Mouse (Mus musculus) lung, postnatal 0 days (tissue): ENCODE results near the gene Dram1. TPM values are rescaled to one million over a fixed set of nuclear protein-coding genes. Genes with fewer than 3 reads are reported as not detected.
A peak's percentile ranks its signal among the peaks of the same experiment; 100 is the strongest.

ENCODE experiments used
- ATAC-seq: fragments of 200-750 bp; cut with Nextera tagmentation; 2 replicates; pipeline ENCODE4 v1.8.0; 2017; ENCODE audit warnings: moderate library complexity
- DNase-seq: peaks from one replicate; pipeline ENCODE4 v3.0.0-alpha.2; 2016; ENCODE audit warnings: low spot score
- H3K27ac ChIP-seq: fragments of 300-500 bp; sonication (generic); 2 replicates; pipeline ENCODE4 v1.5.1; 2014; ENCODE audit warnings: antibody characterized with exemption, mild to moderate bottlenecking, low read length, mixed read lengths
- H3K27me3 ChIP-seq: fragments of 300-500 bp; sonication (generic); replicated peaks from 2 replicates; pipeline ENCODE4 v1.6.1; 2014; ENCODE audit warnings: low read length, mixed read lengths; ENCODE audit not compliant: insufficient read depth
- H3K36me3 ChIP-seq: fragments of 300-500 bp; sonication (generic); 2 replicates; pipeline ENCODE4 v1.6.1; 2014; ENCODE audit warnings: low read length, mixed read lengths; ENCODE audit not compliant: insufficient read depth
- H3K4me1 ChIP-seq: fragments of 300-500 bp; sonication (generic); 2 replicates; pipeline ENCODE4 v1.6.1; 2014; ENCODE audit warnings: antibody characterized with exemption, low read depth, low read length, mixed read lengths; ENCODE audit not compliant: insufficient read depth
- H3K4me2 ChIP-seq: fragments of 300-500 bp; sonication (generic); replicated peaks from 2 replicates; pipeline ENCODE4 v1.6.1; 2014; ENCODE audit warnings: low read depth, mild to moderate bottlenecking, low read length, moderate library complexity, mixed read lengths
- H3K4me3 ChIP-seq: fragments of 300-500 bp; sonication (generic); 2 replicates; pipeline ENCODE4 v1.5.1; 2014; ENCODE audit warnings: low read depth, low read length
- H3K9ac ChIP-seq: fragments of 300-500 bp; sonication (generic); replicated peaks from 2 replicates; pipeline ENCODE4 v1.6.1; 2014; ENCODE audit warnings: low read depth, mild to moderate bottlenecking
- H3K9me3 ChIP-seq: fragments of 300-500 bp; sonication (generic); 2 replicates; pipeline ENCODE4 v1.6.1; 2016; ENCODE audit warnings: low read length, mixed read lengths
- CTCF ChIP-seq: IDR thresholded peaks from 2 replicates; pipeline ENCODE4 v1.5.1; 2016; ENCODE audit warnings: antibody characterized with exemption, mild to moderate bottlenecking
- EP300 ChIP-seq: IDR thresholded peaks from 2 replicates; pipeline ENCODE4 v1.6.1; 2016; ENCODE audit warnings: antibody characterized with exemption, mild to moderate bottlenecking, control low read depth
- WGBS: fragments of 180-500 bp; shearing (Covaris S2); extraction: QIAGEN DNeasy Blood & Tissue Kit; methylation state at CpG from one replicate; pipeline ENCODE4 v1.1.7; 2014; 5-methylcytosine and 5-hydroxymethylcytosine counted together
- polyA plus RNA-seq: library from polyadenylated mRNA; unstranded; fragments of >200 nt; fragmentation: Nextera tagmentation; extraction: Ambion mirVana; gene quantifications from 2 replicates; pipeline ENCODE4 v1.2.1, GENCODE M21; 2015

The Dram1 gene
- polyA plus RNA-seq, 1 experiment from 2014 or later: 257 TPM

DNA sequence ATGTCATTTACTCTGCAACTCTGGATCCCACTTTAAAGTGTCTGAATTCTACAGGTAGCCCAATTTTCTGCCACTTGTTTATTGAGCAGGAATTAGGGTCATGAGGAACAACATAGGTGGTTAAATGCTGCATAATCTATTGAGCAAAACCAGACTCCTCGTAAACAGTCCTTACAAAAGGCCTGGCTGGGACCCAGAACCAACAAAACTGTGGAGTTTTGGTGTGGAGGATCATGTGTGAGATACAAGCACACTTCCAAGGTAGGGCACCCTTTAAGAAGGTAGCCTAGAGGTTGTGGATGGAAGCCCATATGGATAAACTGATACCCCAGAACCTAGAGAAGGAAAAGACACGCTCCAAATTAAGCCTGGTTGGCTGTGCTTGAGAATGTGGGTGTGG is 28.2 kb downstream of the Dram1 start:
- Histone ChIP-seq H3K4me2 (no peak overlapping the region), H3K4me1 (peaks cover 11% of the 10 kb centered on the region; the same call in 1 of the 2 replicates), H3K27me3 (no peaks in the 10 kb centered on the region), H3K9ac (no peak overlapping the region), H3K4me3 (no peak overlapping the region), H3K9me3 (no peaks in the 10 kb centered on the region), H3K27ac (peak overlapping the region; percentile 79; the same call in 1 of the 2 replicates), H3K36me3 (no peaks in the 10 kb centered on the region)
- no peak for ATAC-seq
- TF ChIP-seq EP300 (no peak), CTCF (no peak)
- WGBS: 52% methylated on average over 2 of the region's 2 CpGs
- DNase-seq: no peak

- DNase-seq (peak; percentile 93), ATAC-seq (peak; percentile 84)
- no peak for TF ChIP-seq CTCF
- TF ChIP-seq EP300: peak; percentile 98
- H3K4me3 ChIP-seq: no peak overlapping the region
- H3K27ac ChIP-seq: peak overlapping the region; percentile 79
- no peaks in the 10 kb centered on the region for H3K27me3 ChIP-seq
- WGBS: 43% methylated on average over 8 of the region's 8 CpGs
- peaks cover 11% of the 10 kb centered on the region; the same call in 1 of the 2 replicates for H3K4me1 ChIP-seq
- H3K9me3 ChIP-seq: no peaks in the 10 kb centered on the region
- H3K9ac ChIP-seq: no peak overlapping the region
- H3K4me2 ChIP-seq: no peak overlapping the region; the same call in 1 of the 2 replicates
- no peaks in the 10 kb centered on the region for H3K36me3 ChIP-seq
These were observed 29.1 kb downstream of the Dram1 start for GRCm38 (mm10) chr10:88349800-88350199.

- H3K36me3 ChIP-seq: no peaks in the 10 kb centered on the region
- peak overlapping the region; percentile 28; the same call in 1 of the 2 replicates for H3K4me2 ChIP-seq
- ATAC-seq (no peak), DNase-seq (no peak)
- H3K27me3 ChIP-seq: no peaks in the 10 kb centered on the region
- no peak overlapping the region for H3K4me3 ChIP-seq
- peak overlapping the region; percentile 82 for H3K27ac ChIP-seq
- no peaks in the 10 kb centered on the region for H3K9me3 ChIP-seq
- no peak for TF ChIP-seq EP300
- no peak for TF ChIP-seq CTCF
- H3K4me1 ChIP-seq: peaks cover 11% of the 10 kb centered on the region; the same call in 1 of the 2 replicates
- H3K9ac ChIP-seq: no peak overlapping the region
- 57% methylated on average over 12 of the region's 12 CpGs for WGBS
These were observed 32.2 kb downstream of the Dram1 start for GRCm38 (mm10) chr10:88346454-88347245.

GRCm38 (mm10) chr10:88345899-88346401 is 32.9 kb downstream of the Dram1 start:
- H3K4me3 ChIP-seq: no peak overlapping the region
- peak overlapping the region; percentile 28; the same call in 1 of the 2 replicates for H3K4me2 ChIP-seq
- peaks cover 11% of the 10 kb centered on the region; the same call in 1 of the 2 replicates for H3K4me1 ChIP-seq
- peak overlapping the region; percentile 82 for H3K27ac ChIP-seq
- H3K9me3 ChIP-seq: no peaks in the 10 kb centered on the region
- H3K27me3 ChIP-seq: no peaks in the 10 kb centered on the region
- TF ChIP-seq EP300: 0 out of 2 replicates have a peak, but pooled peaks have one; percentile 28
- no peak for TF ChIP-seq CTCF
- DNase-seq (peak; percentile 55), ATAC-seq (peak; percentile 16; the same call in 1 of the 2 replicates)
- WGBS: 34% methylated on average over 11 of the region's 11 CpGs
- H3K36me3 ChIP-seq: no peaks in the 10 kb centered on the region
- no peak overlapping the region for H3K9ac ChIP-seq

GRCm38 (mm10) chr10:88341368-88341767 is 37.5 kb downstream of the Dram1 start:
- H3K4me2 ChIP-seq: no peak overlapping the region
- H3K9me3 ChIP-seq: no peaks in the 10 kb centered on the region
- peak overlapping the region; percentile 23; the same call in 1 of the 2 replicates for H3K27ac ChIP-seq
- DNase-seq (no peak), ATAC-seq (peak; percentile 14; the same call in 1 of the 2 replicates)
- no peak overlapping the region for H3K9ac ChIP-seq
- WGBS: 51% methylated on average over 6 of the region's 6 CpGs
- no peaks in the 10 kb centered on the region for H3K27me3 ChIP-seq
- no peaks in the 10 kb centered on the region for H3K36me3 ChIP-seq
- H3K4me1 ChIP-seq: peaks cover 3% of the 10 kb centered on the region; the same call in 1 of the 2 replicates
- no peak overlapping the region for H3K4me3 ChIP-seq
- TF ChIP-seq CTCF: no peak
- TF ChIP-seq EP300: peak; percentile 33; the same call in 1 of the 2 replicates

DNA sequence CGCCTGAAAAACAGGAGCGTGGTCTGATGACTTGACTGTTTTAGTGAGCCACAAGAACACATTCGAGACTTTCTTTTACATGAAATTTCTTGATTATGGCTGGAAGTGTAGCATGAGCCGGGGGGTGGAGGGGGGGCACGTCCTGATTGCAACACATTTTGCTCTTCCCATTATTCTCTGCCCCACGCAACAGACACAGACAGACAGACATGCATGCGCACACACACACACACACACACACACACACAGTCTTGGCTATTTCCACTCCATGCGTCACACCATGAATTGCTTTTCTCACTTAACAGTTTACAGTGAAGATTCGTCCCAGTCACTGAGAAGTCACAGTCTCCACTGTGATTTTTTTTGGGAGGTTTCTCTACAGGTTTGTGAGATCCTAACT is 38.2 kb downstream of the Dram1 start:
- TF ChIP-seq EP300: no peak
- no peak for TF ChIP-seq CTCF
- no peak overlapping the region for H3K27ac ChIP-seq
- H3K4me2 ChIP-seq: no peak overlapping the region
- no peaks in the 10 kb centered on the region for H3K9me3 ChIP-seq
- H3K4me3 ChIP-seq: no peak overlapping the region
- WGBS: 75% methylated on average over 9 of the region's 9 CpGs
- H3K36me3 ChIP-seq: no peaks in the 10 kb centered on the region
- DNase-seq: no peak
- no peaks in the 10 kb centered on the region for H3K27me3 ChIP-seq
- no peak for ATAC-seq
- no peak overlapping the region for H3K9ac ChIP-seq
- no peaks in the 10 kb centered on the region for H3K4me1 ChIP-seq
